Mouse (Mus musculus) mature B cell (primary cell): ENCODE data around the gene Cand2.

ENCODE experiments used
- in situ Hi-C: fragments of 300-500 bp; cut with MboI; formaldehyde crosslinking; loops from 2 replicates; pipeline ENCODE4 v1.14.3; 2019

Gene Cand2

GRCm38 (mm10) chr6:115774501-115774921, at the start of gene Cand2:
Cand2 (plus strand) TSS chr6:115774538.
- in situ Hi-C loops: no loop called here

GRCm38 (mm10) chr6:115727108-115727507, 47.2 kb upstream of the Cand2 start:
- in situ Hi-C loops: no loop called here

DNA sequence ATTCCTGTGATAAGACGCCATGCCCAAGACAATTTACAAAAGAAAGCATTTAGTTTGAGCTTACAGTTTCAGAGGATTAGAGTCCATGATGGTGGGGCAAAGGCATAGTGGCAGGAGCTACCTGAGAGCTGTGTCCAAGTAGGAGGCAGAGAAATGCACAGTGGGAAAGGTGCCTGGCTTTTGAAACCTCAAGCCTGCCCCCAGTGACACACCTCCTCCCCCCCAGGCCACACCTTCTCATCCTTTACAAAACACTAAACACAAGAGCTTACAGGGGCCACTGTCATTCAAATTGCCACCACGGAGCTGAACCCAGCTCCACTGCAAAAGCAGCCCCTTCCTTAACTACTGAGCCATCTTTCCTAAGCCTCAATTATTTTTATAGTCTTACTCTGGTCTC, 46.8 kb upstream of the Cand2 start:
- in situ Hi-C loops: no loop called here

GRCm38 (mm10) chr6:115730560-115731342, 43.6 kb upstream of the Cand2 start:
- in situ Hi-C loops: no loop called here

- in situ Hi-C loops: no loop called here
Observed at GRCm38 (mm10) chr6:115732341-115732928, 41.9 kb upstream of the Cand2 start.

DNA sequence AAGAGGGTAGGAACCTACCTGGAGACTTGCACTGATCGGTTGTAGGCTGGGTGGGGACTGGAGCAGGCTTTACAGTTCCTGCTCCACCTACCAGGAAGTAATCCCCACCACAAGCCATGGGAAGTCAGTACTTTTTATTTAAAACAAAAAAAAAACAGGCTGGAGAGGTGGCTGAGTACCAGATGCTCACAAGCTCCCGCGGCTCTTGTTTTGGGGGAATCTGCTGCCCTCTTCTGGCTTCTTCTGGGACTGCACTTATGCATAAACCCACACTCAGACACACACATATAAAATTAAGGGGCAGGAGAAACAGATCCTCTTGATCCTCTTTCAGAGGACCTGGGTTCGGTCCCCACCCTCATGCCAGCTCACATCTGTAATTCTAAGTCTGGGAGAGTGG, 39.4 kb upstream of the Cand2 start:
- in situ Hi-C loops: no loop called here

DNA sequence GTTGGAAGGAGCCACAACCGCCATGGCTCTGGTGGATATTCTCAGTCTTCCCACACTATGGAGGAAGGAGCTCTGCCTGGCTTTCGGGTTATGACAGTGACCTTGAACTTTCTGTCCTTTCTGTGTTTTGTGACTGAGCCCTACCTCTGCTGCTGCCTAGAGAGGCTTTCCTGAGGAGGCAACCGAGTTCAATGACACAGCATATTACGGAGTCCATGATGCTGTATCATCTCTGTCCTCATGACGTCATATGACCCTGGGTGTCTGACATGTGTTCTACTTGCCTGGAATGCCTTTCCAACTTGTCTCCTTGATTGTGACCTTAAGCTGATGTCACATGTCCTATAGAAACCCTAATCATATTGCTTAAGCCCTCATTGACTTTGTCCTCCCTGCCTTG, 35.3 kb upstream of the Cand2 start:
- in situ Hi-C loops: no loop called here

DNA sequence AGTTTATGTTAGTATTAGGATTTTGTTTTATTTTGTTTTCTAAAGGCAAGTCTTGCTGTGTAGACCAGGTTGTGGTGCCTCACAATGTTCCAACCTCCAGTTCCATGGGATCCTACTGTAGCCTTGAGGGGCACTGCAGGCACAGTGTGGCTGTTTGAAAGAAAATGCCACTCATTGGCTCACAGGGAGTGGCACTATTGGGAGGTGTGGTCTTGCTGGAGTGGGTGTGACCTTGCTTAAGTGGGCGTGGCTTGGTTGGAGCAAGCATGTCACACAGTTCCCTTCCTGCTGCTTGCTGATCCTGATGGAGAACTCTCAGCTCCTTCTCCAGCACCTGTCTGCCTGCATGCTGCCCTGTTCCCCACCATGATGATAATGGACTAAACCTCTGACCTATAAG, 30.8 kb upstream of the Cand2 start:
- in situ Hi-C loops: no loop called here

GRCm38 (mm10) chr6:115746326-115746725, 28.0 kb upstream of the Cand2 start:
- in situ Hi-C loops: no loop called here

GRCm38 (mm10) chr6:115755536-115755935, 18.8 kb upstream of the Cand2 start:
- in situ Hi-C loops: no loop called here

DNA sequence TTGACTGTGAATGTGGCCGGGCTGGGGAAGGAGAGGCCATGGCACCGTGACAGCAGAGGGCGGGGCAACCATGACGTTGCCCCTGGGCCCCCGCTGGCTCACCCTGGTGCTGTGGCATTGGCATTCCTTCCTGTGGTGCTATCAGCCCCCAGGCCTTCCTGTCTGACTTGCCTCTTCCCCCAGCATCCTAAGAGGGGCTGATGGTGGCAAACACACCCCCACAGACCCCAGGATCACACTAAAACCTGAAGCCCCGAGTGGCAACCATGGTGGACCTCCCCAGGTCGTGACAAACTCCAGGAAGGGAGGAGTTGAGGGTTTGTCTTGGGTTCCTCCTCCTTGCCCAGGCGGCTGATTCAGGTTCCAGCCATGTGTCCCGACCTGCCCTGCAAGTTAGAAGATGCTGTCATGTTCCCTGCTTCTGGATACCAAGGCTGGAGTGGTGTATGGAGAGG, 15.3 kb upstream of the Cand2 start:
- in situ Hi-C loops: no loop called here

GRCm38 (mm10) chr6:115759461-115759860, 14.9 kb upstream of the Cand2 start:
- in situ Hi-C loops: no loop called here

DNA sequence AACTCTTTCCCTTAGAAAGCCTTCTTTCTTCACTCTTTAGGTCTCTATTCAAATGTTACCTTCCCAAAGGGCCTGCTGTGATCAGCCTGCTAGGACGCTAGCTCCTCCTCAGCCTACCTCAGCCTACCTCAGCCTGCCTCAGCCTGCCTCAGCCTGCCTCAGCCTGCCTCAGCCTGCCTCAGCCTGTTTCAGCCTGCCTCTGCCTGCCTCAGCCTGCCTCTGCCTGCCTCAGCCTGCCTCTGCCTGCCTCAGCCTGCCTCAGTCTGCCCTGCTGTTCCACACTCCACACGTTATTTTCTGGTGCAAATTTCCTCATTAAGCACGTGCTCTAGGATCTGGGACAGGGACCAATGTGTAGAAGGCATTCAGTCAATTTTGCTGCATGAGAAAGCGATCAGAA, 14.2 kb upstream of the Cand2 start:
- in situ Hi-C loops: no loop called here

DNA sequence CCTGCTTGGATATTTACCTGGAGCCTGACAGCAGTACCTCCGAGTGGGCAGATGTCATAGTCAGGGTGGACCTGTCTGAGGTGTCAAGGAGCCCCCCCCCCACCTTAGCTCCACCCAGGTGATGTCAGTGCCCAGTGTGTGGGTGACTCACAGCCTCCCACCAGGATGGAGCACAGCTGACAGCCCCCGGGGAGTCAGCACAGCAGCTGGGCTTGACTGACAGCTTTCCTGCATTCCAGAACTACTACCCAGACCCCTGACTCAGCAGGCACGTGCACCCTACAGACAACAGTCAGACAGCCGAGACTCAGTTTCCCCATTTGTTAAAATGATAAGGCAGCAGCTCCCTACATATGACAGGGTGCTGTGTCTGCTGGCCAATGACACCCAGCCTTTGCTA, 13.4 kb upstream of the Cand2 start:
- in situ Hi-C loops: no loop called here

DNA sequence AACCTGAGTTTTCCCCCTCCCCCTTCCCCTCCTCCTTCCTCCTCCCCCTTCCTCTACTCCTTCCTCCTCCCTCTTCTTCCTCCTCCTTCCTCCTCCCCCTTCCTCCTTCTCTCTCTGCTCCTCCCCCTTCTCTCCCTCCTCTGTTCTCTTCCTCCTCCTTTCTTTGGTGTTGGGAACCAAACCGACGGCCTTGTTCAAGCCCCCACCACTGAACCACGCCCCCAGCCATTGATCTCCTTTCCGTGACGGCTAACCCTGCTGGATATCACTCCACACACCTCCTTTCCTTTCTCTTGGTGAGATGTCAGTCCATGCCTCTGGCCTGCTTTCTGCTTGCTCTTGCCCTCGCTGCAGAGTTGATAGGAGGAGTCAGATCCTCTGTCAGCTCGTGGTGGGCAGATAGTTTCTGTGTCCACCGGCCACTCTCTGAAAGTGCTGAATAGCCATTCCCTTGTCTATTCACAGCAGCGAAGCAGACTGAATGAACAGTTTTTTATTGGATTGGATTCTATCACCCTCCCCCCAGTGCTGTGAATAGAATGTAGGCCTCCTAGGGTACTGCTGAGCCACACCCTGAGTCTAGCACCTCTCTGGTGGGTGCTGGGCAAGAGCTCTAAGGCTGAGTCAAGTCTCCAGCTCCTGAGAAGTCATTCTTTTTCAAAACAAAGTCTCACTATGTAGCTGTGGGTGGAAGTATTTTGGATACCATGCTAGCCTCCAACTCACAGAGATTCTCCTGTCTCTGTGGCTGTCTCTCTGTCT, 12.2 kb upstream of the Cand2 start, which contains the start of gene Tmem40:
TSS of gene Tmem40 (minus strand) at position 416 of the 762 bp plus-strand sequence.
- in situ Hi-C loops: no loop called here

DNA sequence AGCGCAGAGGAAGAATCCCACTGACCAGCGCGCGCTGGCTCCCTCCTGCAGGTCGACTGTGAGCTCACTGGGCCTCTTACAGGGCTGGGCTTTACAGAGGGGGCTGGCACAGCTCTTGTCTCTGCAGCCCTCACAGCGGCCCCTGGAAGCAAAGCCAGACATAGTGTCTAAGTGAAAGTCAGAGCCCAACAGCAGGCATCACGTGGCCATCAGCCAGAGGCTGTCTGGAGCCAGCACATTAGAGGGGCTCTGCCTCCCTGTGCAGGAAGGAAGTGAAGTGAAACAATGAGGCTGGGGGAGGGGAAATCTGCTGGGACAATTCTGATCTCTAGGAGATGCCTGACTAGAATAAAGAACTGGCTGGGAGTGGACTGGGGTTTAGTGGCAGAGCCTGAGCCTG, 10.2 kb upstream of the Cand2 start:
- in situ Hi-C loops: no loop called here

DNA sequence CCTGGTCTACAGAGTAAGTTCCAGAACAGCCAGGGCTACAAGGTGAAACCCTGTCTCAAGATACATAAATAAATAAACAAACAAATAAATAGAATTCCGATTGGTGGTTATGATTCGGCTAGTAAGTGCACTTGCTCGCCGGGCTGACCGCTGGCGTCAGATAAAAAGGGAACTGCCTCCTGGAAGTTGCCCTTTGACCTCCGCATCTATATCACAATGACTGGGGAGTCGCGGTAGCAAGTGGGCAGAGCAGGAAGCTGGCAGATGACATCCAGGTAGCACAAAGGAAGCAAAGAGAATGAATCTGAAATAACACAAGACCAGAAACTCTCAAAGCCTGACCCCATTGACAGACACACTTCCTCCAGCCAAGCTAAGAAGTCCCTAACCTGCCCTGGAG, 7.0 kb upstream of the Cand2 start:
- in situ Hi-C loops: no loop called here

- in situ Hi-C loops: no loop called here
Observed at GRCm38 (mm10) chr6:115768207-115768606, 6.1 kb upstream of the Cand2 start.

- in situ Hi-C loops: no loop called here
Observed at GRCm38 (mm10) chr6:115770059-115770670, 4.2 kb upstream of the Cand2 start.

DNA sequence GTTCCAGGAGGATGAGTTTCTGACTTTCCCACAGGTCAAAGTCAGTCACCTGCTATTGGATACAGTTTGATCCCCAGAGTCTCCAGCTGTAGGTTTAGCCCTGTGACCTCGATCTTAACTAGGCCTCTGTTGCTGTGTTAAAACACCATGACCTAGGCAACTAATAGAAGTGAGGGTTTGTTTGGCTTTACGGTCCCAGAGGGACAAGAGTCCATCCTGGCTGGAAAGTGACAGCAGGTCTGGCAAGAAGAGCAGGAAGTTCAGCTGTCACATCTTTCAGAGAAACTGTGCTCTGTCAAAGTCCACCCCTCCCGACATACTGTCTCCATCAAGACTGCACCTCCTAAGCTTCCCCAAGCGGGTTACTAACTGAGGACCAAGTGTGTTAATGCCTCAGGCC, 3.5 kb upstream of the Cand2 start:
- in situ Hi-C loops: no loop called here

GRCm38 (mm10) chr6:115772201-115772600, 2.1 kb upstream of the Cand2 start:
- in situ Hi-C loops: no loop called here

DNA sequence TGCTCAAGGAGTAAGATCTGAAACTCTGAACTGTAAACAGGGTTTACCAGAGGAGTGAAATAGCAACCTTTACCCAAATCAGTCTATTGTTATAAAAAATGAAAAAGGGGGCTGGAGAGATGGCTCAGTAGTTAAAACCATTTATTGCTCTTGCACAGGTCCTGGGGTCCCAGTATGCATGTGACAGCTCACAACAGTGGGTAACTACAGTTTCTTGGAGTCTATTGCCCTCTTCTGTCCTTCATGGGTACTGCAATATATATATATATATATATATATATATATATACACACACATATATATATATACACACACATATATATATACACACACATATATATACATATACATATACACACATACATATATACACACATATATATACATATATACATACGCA, 1.7 kb upstream of the Cand2 start:
- in situ Hi-C loops: no loop called here
